Mouse (Mus musculus): ENCODE data around the gene Adam12. TPM values are rescaled to one million over a fixed set of nuclear protein-coding genes. Genes with fewer than 3 reads are reported as not detected.

Gene Adam12
- polyA plus RNA-seq, 1 experiment from 2014 or later = 9.4 TPM

DNA sequence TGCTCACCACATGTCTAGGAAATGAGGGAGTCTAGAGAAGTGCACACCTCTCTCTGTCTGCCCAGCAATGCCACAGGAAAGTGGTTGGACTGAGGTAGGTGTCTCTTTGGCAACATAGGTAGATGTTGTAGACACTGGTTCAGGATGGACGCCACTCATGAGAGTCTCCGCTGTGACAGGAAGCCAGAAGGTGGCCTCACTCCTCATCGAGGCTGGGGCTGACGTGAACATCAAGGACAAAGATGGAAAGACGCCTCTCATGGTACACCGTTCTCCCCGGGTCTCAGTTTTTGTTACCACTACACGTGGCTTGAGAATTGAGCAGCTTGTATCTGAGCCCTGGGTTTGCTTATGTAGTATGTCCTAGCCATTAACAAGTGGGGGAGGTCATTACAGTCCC lies 352.2 kb downstream of the Adam12 start:
- no peak for TF ChIP-seq CTCF (IDR thresholded peaks at IDR 0.05)
- in situ Hi-C loops (cut with MboI; ENCODE audit: low pct_unique_long_range_greater_than_20kb) = no loop called here
- ATAC-seq (no peak), DNase-seq (ENCODE audit: low read depth, low spot score) (no peak)
- no peaks in the 10 kb centered on the region for H3K27me3 ChIP-seq
- ChIA-PET POLR2A (interaction anchor here (0.7 to 1.0 kb wide), 2 partner anchors 9 to 674 kb away, joined by 3 read pairs; no protein-coding TSS in a partner anchor), CTCF (no interaction called here)

GRCm38 (mm10) chr7:133876646-133877342 lies 355.2 kb downstream of the Adam12 start:
- no peak for TF ChIP-seq CTCF (IDR thresholded peaks at IDR 0.05)
- POLR2A ChIA-PET = no interaction called here
- CTCF ChIA-PET = no interaction called here
- no peaks in the 10 kb centered on the region for H3K27me3 ChIP-seq
- in situ Hi-C loops (cut with MboI; ENCODE audit: low pct_unique_long_range_greater_than_20kb) = no loop called here
- DNase-seq (ENCODE audit: low read depth, low spot score) (no peak), ATAC-seq (no peak)

DNA sequence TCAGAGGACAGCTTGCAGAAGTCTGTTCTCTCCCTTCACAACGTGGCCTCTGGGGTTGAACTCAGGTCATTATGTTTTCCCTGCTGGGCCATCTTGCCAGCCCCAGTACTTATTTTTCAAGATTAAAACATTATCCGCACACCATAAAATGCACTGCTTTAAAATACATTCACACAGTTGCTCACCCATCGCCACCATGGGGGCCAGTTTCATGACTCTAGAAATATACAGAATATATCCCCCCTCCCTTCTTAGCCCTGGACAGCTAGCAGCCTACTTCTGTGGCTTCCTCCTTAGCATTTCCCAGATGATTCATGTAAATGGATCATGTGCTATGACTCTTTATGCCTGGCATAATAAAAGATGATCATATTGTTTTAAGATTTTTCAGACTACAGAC lies 355.8 kb downstream of the Adam12 start:
- ChIA-PET CTCF (no interaction called here), POLR2A (no interaction called here)
- ATAC-seq (no peak), DNase-seq (ENCODE audit: low read depth, low spot score) (no peak)
- no peak for TF ChIP-seq CTCF (IDR thresholded peaks at IDR 0.05)
- in situ Hi-C loops (cut with MboI; ENCODE audit: low pct_unique_long_range_greater_than_20kb) = no loop called here
- H3K27me3 ChIP-seq = no peaks in the 10 kb centered on the region

GRCm38 (mm10) chr7:133872701-133873100 lies 359.2 kb downstream of the Adam12 start:
- ATAC-seq = no peak
- no peaks in the 10 kb centered on the region for H3K27me3 ChIP-seq
- POLR2A ChIA-PET = no interaction called here
- DNase-seq (ENCODE audit: low read depth, low spot score) = no peak
- CTCF ChIA-PET = no interaction called here
- in situ Hi-C loops (cut with MboI; ENCODE audit: low pct_unique_long_range_greater_than_20kb) = no loop called here
- TF ChIP-seq CTCF (IDR thresholded peaks at IDR 0.05) = no peak

- POLR2A ChIA-PET = no interaction called here
- H3K27me3 ChIP-seq = no peaks in the 10 kb centered on the region
- in situ Hi-C loops (cut with MboI; ENCODE audit: low pct_unique_long_range_greater_than_20kb) = no loop called here
- DNase-seq (ENCODE audit: low read depth, low spot score) = no peak
- CTCF ChIA-PET = interaction anchor here (1.1 kb wide), 1 partner anchor 9 kb away, joined by 3 read pairs; no protein-coding TSS in a partner anchor
- no peak for TF ChIP-seq CTCF (IDR thresholded peaks at IDR 0.05)
- ATAC-seq = no peak
Measured at GRCm38 (mm10) chr7:133870265-133870664, 361.7 kb downstream of the Adam12 start.

- in situ Hi-C loops (cut with MboI; ENCODE audit: low pct_unique_long_range_greater_than_20kb) = no loop called here
- DNase-seq (ENCODE audit: low read depth, low spot score) = no peak
- no peak for ATAC-seq
- ChIA-PET CTCF (no interaction called here), POLR2A (no interaction called here)
- TF ChIP-seq CTCF (IDR thresholded peaks at IDR 0.05) = no peak
- no peaks in the 10 kb centered on the region for H3K27me3 ChIP-seq
Measured at GRCm38 (mm10) chr7:133863684-133864083, 368.3 kb downstream of the Adam12 start.

DNA sequence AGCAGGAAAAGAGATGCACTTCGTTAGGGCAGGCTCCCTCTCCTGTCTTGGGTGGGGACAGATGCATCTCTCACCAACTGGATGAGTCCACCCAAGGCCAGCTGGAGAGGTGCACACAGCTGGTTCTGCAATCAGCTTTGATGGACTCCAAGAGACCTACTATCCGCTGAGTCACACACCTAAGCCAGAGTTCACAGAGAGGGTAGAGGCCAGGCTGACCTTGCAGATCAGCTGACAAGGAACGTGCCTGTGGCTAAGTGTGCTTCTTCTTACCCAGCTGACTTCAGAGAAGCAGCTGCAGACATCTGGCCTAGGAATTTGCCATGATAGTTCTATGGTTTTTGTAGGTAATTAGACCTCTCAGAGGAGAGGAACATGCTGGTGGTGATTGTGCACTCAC lies 368.8 kb downstream of the Adam12 start:
- ChIA-PET CTCF (interaction anchor here (1.4 kb wide), 1 partner anchor 360 kb away, joined by 4 read pairs; no protein-coding TSS in a partner anchor), POLR2A (no interaction called here)
- ATAC-seq = no peak
- TF ChIP-seq CTCF (IDR thresholded peaks at IDR 0.05) = no peak
- in situ Hi-C loops (cut with MboI; ENCODE audit: low pct_unique_long_range_greater_than_20kb) = no loop called here
- no peaks in the 10 kb centered on the region for H3K27me3 ChIP-seq
- no peak for DNase-seq (ENCODE audit: low read depth, low spot score)

GRCm38 (mm10) chr7:133862723-133863122 lies 369.2 kb downstream of the Adam12 start:
- DNase-seq (ENCODE audit: low read depth, low spot score) = no peak
- no peak for ATAC-seq
- ChIA-PET POLR2A (no interaction called here), CTCF (interaction anchor here (0.8 to 1.4 kb wide), 2 partner anchors 356 to 361 kb away, joined by 3 to 4 read pairs; no protein-coding TSS in a partner anchor)
- no peak for TF ChIP-seq CTCF (IDR thresholded peaks at IDR 0.05)
- H3K27me3 ChIP-seq = no peaks in the 10 kb centered on the region
- in situ Hi-C loops (cut with MboI; ENCODE audit: low pct_unique_long_range_greater_than_20kb) = no loop called here

- in situ Hi-C loops (cut with MboI; ENCODE audit: low pct_unique_long_range_greater_than_20kb) = no loop called here
- no peak for DNase-seq (ENCODE audit: low read depth, low spot score)
- no peak for ATAC-seq
- no peak for TF ChIP-seq CTCF (IDR thresholded peaks at IDR 0.05)
- CTCF ChIA-PET = interaction anchor here (0.8 to 1.4 kb wide), 2 partner anchors 356 to 361 kb away, joined by 3 to 4 read pairs; no protein-coding TSS in a partner anchor
- POLR2A ChIA-PET = no interaction called here
- H3K27me3 ChIP-seq = no peaks in the 10 kb centered on the region
Measured at GRCm38 (mm10) chr7:133862233-133862632, 369.7 kb downstream of the Adam12 start.

GRCm38 (mm10) chr7:133859548-133859947 lies 372.4 kb downstream of the Adam12 start:
- ChIA-PET POLR2A (no interaction called here), CTCF (interaction anchor here (1.8 to 2.3 kb wide), 2 partner anchors 364 to 404 kb away, joined by 4 to 9 read pairs; no protein-coding TSS in a partner anchor)
- in situ Hi-C loops (cut with MboI; ENCODE audit: low pct_unique_long_range_greater_than_20kb) = loop anchor here (5.0 to 10.0 kb wide), 4 partner anchors 133 to 485 kb away; no protein-coding TSS in a partner anchor
- no peak for TF ChIP-seq CTCF (IDR thresholded peaks at IDR 0.05)
- DNase-seq (ENCODE audit: low read depth, low spot score) = no peak
- ATAC-seq = no peak
- no peaks in the 10 kb centered on the region for H3K27me3 ChIP-seq

DNA sequence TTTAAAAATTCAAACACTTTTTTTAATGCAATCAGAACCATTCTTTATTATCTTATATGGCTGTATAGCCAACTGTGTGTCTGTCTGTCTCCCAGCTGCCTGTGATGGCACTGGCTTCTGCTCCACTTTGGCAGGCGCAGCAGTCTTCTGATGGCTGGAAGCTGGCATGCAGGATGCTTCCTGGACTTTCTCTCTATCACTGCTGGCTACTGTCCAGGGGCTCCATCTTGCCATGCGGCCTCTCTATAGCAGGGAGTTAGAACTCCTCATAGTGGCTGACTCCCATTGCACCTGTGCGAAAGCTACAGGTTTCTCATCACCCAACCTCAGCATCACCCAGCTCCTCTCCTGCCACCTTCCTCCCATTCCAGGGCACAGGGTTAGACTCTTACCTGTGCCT lies 373.4 kb downstream of the Adam12 start:
- ChIA-PET POLR2A (no interaction called here), CTCF (interaction anchor here (2.3 kb wide), 1 partner anchor 405 kb away, joined by 4 read pairs; no protein-coding TSS in a partner anchor)
- TF ChIP-seq CTCF (IDR thresholded peaks at IDR 0.05) = no peak
- in situ Hi-C loops (cut with MboI; ENCODE audit: low pct_unique_long_range_greater_than_20kb) = loop anchor here (5.0 to 10.0 kb wide), 4 partner anchors 134 to 486 kb away; no protein-coding TSS in a partner anchor
- no peaks in the 10 kb centered on the region for H3K27me3 ChIP-seq
- DNase-seq (ENCODE audit: low read depth, low spot score) = no peak
- ATAC-seq = no peak

Measured in Patski (cell line).